Mouse (Mus musculus): ENCODE measurements around the gene Ccdc61. TPM values are rescaled to one million over a fixed set of nuclear protein-coding genes. Genes with fewer than 3 reads are reported as not detected.

Gene Ccdc61
- 23.0 and 28.3 TPM in 2 replicates for polyA plus RNA-seq (2014; fragmentation: Nextera tagmentation; extraction: Ambion mirVana)

DNA sequence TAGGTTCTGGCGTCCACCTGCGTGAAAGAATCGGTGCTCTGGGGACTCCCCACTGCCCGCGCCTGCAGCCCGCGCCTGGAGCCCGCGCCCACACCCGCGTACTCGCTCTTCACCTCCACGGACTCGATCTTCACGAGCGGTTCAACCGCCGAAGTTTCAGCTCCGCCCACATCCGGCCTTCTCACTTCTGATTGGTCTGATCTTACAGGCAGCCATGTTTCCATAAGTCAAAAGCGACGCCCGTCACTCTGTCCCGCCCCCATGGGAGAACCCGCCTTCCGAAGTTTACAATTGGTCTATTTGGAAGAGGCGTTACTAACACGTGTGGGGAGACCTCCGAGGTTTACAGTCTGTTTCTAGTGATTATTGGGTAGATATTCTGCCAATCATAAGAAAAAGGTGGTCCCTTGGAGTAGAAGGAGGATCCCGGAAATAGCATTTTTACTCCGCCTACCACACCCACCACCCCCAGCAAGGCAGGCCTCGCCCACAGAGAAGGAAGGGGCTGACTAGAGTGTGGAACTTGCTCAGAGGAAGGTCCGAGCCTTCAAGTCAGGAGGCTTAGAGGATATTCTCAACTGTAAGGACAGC lies at the start of gene Ccdc61:
TSS of gene Ccdc61 (minus strand) at position 175 of the 591 bp plus-strand sequence.
- Histone ChIP-seq H3K9me3 (ENCODE audit: control insufficient read depth, low read length) (no peaks in the 10 kb centered on the region), H3K27ac (ENCODE audit: low read depth, low read length) (no peak within 1 kb of the TSS), H3K4me3 (ENCODE audit: low read depth, low read length) (peak within 1 kb of the TSS; percentile 77), H3K4me2 (peak within 1 kb of the TSS; percentile 67), H3K27me3 (ENCODE audit: control insufficient read depth, insufficient read depth, low read length) (no peaks in the 10 kb centered on the region), H3K4me1 (ENCODE audit: control insufficient read depth, insufficient read depth, low read length) (peaks cover 16% of the 10 kb centered on the region), H3K9ac (ENCODE audit: low read length) (peak within 1 kb of the TSS; percentile 69), H3K36me3 (ENCODE audit: control insufficient read depth, insufficient read depth, low read length) (no peaks in the 10 kb centered on the region)
- WGBS = under 1% methylated on average over 33 of the region's 33 CpGs
- DNase-seq (ENCODE audit: low spot score, missing footprints) (peak; percentile 100), ATAC-seq (ENCODE audit: low FRiP score) (peak; percentile 99)

DNA sequence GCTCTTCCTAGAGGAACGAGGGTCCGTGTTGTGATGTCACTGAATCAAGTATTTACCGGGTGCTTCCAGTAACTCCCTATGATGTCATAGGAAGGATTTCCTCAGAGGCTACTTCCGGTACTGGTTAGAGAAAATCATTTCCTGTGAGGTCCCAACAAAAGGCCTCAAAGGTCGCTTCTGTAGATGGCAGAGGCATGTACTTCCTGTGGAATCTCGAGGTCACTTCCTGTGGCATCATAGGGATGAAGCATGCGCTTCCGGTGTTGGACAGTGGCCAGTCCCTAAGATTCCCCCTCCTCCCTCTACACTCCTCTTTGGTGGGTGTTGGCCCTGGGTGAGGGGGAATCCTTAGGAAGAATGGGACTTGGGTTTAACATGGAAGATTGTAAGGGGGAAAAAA lies 49.2 kb upstream of the Ccdc61 start:
- H3K36me3 ChIP-seq (ENCODE audit: control insufficient read depth, insufficient read depth, low read length) = no peaks in the 10 kb centered on the region
- H3K4me2 ChIP-seq = no peak overlapping the region
- DNase-seq (ENCODE audit: low spot score, missing footprints) (no peak), ATAC-seq (ENCODE audit: low FRiP score) (no peak)
- 76% methylated on average over 8 of the region's 8 CpGs for WGBS
- H3K27me3 ChIP-seq (ENCODE audit: control insufficient read depth, insufficient read depth, low read length) = peaks cover 9% of the 10 kb centered on the region
- no peak overlapping the region for H3K4me3 ChIP-seq (ENCODE audit: low read depth, low read length)
- no peaks in the 10 kb centered on the region for H3K9me3 ChIP-seq (ENCODE audit: control insufficient read depth, low read length)
- no peak overlapping the region; the same call in 1 of the 2 replicates for H3K27ac ChIP-seq (ENCODE audit: low read depth, low read length)
- no peak overlapping the region for H3K9ac ChIP-seq (ENCODE audit: low read length)
- peaks cover 51% of the 10 kb centered on the region for H3K4me1 ChIP-seq (ENCODE audit: control insufficient read depth, insufficient read depth, low read length)

DNA sequence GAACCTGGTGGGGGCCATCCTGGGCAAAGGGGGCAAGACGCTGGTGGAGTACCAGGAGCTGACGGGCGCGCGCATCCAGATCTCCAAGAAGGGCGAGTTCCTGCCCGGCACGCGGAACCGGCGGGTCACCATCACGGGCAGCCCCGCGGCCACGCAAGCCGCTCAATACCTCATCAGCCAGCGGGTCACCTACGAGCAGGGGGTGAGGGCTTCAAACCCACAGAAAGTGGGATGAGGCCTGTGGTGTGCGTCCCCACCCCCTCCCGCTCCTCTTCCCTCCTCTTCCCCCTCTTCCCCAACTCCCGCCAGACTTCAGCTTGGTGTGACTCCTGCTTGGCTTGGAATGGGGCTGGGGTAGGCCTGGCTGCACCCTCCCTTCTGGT lies 48.2 kb upstream of the Ccdc61 start:
- no peak overlapping the region for H3K27ac ChIP-seq (ENCODE audit: low read depth, low read length)
- H3K9me3 ChIP-seq (ENCODE audit: control insufficient read depth, low read length) = no peaks in the 10 kb centered on the region
- H3K4me3 ChIP-seq (ENCODE audit: low read depth, low read length) = peak overlapping the region; percentile 44
- ATAC-seq (ENCODE audit: low FRiP score) (peak; percentile 14; the same call in 1 of the 2 replicates), DNase-seq (ENCODE audit: low spot score, missing footprints) (no peak)
- H3K4me2 ChIP-seq = peak overlapping the region; percentile 85
- peaks cover 8% of the 10 kb centered on the region for H3K27me3 ChIP-seq (ENCODE audit: control insufficient read depth, insufficient read depth, low read length)
- H3K4me1 ChIP-seq (ENCODE audit: control insufficient read depth, insufficient read depth, low read length) = peaks cover 46% of the 10 kb centered on the region
- 3% methylated on average over 21 of the region's 21 CpGs for WGBS
- H3K9ac ChIP-seq (ENCODE audit: low read length) = peak overlapping the region; percentile 69
- no peaks in the 10 kb centered on the region; the same call in 1 of the 2 replicates for H3K36me3 ChIP-seq (ENCODE audit: control insufficient read depth, insufficient read depth, low read length)

DNA sequence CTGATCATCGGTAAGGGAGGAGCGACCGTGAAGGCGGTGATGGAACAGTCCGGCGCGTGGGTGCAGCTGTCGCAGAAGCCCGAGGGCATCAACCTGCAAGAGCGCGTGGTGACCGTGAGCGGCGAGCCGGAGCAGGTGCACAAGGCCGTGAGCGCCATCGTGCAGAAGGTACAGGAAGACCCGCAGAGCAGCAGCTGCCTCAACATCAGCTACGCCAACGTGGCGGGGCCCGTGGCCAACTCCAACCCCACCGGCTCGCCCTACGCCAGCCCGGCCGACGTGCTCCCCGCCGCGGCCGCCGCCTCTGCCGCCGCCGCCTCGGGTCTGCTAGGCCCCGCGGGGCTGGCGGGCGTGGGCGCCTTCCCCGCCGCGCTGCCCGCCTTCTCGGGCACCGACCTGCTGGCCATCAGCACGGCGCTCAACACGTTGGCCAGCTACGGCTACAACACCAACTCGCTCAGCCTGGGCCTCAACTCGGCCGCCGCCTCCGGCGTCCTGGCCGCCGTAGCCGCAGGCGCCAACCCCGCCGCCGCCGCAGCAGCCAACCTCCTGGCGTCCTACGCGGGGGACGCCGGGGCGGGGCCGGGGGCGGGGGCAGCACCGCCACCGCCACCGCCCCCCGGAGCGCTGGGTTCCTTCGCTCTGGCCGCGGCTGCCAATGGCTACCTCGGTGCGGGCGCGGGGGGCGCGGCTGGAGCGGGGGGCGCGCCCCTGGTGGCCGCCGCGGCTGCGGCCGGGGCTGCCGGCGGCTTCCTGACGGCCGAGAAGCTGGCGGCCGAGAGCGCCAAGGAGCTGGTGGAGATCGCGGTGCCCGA lies 47.6 kb upstream of the Ccdc61 start:
- Histone ChIP-seq H3K4me3 (ENCODE audit: low read depth, low read length) (peak overlapping the region; percentile 44), H3K27me3 (ENCODE audit: control insufficient read depth, insufficient read depth, low read length) (peaks cover 6% of the 10 kb centered on the region), H3K9me3 (ENCODE audit: control insufficient read depth, low read length) (no peaks in the 10 kb centered on the region), H3K36me3 (ENCODE audit: control insufficient read depth, insufficient read depth, low read length) (peaks cover under 1% of the 10 kb centered on the region; the same call in 1 of the 2 replicates), H3K27ac (ENCODE audit: low read depth, low read length) (peak overlapping the region; percentile 40; the same call in 1 of the 2 replicates), H3K4me2 (peak overlapping the region; percentile 85), H3K9ac (ENCODE audit: low read length) (peak overlapping the region; percentile 69), H3K4me1 (ENCODE audit: control insufficient read depth, insufficient read depth, low read length) (peaks cover 40% of the 10 kb centered on the region)
- ATAC-seq (ENCODE audit: low FRiP score) (peak; percentile 65), DNase-seq (ENCODE audit: low spot score, missing footprints) (peak; percentile 94)
- WGBS = under 1% methylated on average over 71 of the region's 107 CpGs

DNA sequence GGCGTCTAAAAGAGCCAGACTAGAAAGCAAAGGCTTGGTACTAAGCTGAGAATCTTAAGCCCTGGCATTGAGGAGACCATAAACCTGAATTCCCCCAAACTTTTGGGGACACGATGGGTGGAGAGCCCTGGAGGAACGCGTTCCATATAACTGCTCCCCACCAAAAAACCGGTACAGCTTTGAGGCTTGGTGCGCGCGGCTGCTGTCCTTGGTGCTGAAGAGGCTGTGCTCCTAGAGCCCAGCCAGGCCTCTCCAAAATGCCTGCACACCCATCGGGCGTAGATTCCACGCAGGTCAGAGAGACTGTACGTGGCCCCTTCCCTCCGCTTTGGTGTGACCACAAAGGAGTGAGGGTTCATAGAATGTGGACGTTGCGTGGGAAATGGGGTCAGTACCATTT lies 41.2 kb upstream of the Ccdc61 start:
- H3K9ac ChIP-seq (ENCODE audit: low read length) = peak overlapping the region; percentile 16; the same call in 1 of the 2 replicates
- peaks cover 43% of the 10 kb centered on the region for H3K4me1 ChIP-seq (ENCODE audit: control insufficient read depth, insufficient read depth, low read length)
- peak overlapping the region; percentile 36 for H3K4me2 ChIP-seq
- ATAC-seq (ENCODE audit: low FRiP score) (no peak), DNase-seq (ENCODE audit: low spot score, missing footprints) (peak; percentile 94)
- 0 out of 2 replicates have a peak, but pooled peaks cover 4% of the 10 kb centered on the region for H3K27me3 ChIP-seq (ENCODE audit: control insufficient read depth, insufficient read depth, low read length)
- peak overlapping the region; percentile 94 for H3K27ac ChIP-seq (ENCODE audit: low read depth, low read length)
- 21% methylated on average over 15 of the region's 15 CpGs for WGBS
- H3K4me3 ChIP-seq (ENCODE audit: low read depth, low read length) = no peak overlapping the region
- peaks cover 15% of the 10 kb centered on the region for H3K36me3 ChIP-seq (ENCODE audit: control insufficient read depth, insufficient read depth, low read length)
- no peaks in the 10 kb centered on the region for H3K9me3 ChIP-seq (ENCODE audit: control insufficient read depth, low read length)

DNA sequence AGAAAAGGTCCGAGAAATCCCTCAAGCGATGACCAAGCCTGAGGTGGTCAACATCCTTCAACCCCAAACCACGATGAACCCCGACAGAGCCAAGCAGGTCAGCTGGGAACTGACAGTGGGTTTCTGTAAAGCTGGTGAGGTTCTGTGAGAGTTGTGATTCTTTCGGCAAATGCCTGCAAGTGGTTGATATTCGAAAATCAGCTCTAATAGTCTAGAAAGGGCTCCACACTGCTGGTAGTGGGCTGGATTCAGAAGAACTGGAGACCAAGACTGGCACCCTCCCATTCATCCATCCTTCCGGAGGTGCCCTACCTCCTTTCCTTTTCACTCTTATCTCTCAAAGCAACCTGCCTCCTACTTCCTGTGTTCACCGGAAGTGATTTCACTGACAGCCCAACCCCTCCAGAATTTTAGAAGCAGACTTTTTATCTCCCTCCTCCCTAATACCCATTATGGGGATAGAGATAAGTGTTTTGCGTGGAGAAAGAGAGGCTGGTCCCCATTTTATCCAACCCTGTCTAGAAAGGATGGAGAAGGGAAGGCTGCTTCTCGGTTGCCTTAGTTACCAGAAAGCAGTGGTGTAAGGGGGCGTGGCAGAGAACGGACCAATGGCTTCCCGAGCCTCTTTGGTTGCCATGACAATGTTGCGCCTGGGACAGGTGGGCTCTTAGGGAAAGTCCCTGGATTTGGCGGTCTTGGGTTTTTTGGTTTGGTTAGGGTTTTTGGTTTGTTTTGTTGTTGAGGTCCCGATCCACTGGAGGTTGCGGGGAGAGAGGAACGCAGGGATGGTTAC lies 40.5 kb upstream of the Ccdc61 start:
- Histone ChIP-seq H3K27ac (ENCODE audit: low read depth, low read length) (peak overlapping the region; percentile 94), H3K9me3 (ENCODE audit: control insufficient read depth, low read length) (no peaks in the 10 kb centered on the region), H3K36me3 (ENCODE audit: control insufficient read depth, insufficient read depth, low read length) (peaks cover 18% of the 10 kb centered on the region), H3K9ac (ENCODE audit: low read length) (peak overlapping the region; percentile 32; the same call in 1 of the 2 replicates), H3K4me1 (ENCODE audit: control insufficient read depth, insufficient read depth, low read length) (peaks cover 43% of the 10 kb centered on the region), H3K4me2 (peak overlapping the region; percentile 36), H3K27me3 (ENCODE audit: control insufficient read depth, insufficient read depth, low read length) (0 out of 2 replicates have a peak, but pooled peaks cover 4% of the 10 kb centered on the region), H3K4me3 (ENCODE audit: low read depth, low read length) (peak overlapping the region; percentile 6; the same call in 1 of the 2 replicates)
- DNase-seq (ENCODE audit: low spot score, missing footprints) = peak; percentile 95
- WGBS = 15% methylated on average over 18 of the region's 18 CpGs
- ATAC-seq (ENCODE audit: low FRiP score) = peak; percentile 22

DNA sequence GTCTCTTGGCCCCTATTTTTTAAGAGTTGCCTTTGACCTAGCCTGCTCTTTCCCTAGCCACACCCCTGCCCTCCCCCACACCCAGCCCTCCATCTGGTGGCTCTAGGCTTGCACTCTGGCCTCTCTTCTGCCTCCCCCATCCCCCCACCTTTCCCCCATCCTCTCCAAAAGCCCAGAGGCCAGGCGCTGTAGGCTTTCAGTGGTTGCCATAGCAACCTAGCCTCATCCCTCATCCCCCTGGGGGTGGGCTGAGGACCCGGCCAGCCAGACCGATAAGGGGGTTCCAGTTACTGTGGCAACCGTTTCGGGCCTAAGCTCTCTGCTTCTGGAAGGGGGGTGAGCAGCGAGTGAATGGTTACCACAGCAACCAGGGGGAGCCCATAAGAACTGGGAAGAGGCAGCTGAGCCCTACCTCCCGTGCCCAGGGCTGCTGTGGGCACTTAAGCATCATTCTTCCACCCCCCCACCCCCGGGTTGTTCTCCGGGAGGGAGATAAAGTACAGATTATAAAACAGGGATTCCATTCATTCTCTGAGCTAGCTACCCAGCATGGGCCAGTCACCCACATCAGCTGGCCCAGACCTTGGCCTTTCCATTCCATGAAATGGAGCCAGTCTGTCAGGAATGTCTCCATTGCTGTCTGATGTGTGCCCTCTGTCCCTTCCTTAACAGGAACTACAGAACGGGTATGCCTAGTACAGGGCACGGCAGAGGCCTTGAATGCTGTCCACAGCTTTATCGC lies 39.7 kb upstream of the Ccdc61 start:
- H3K27ac ChIP-seq (ENCODE audit: low read depth, low read length) = peak overlapping the region; percentile 94
- peak overlapping the region; percentile 6 for H3K4me3 ChIP-seq (ENCODE audit: low read depth, low read length)
- H3K4me1 ChIP-seq (ENCODE audit: control insufficient read depth, insufficient read depth, low read length) = peaks cover 43% of the 10 kb centered on the region
- peaks cover 18% of the 10 kb centered on the region for H3K36me3 ChIP-seq (ENCODE audit: control insufficient read depth, insufficient read depth, low read length)
- peak; percentile 98 for DNase-seq (ENCODE audit: low spot score, missing footprints)
- peak overlapping the region; percentile 32; the same call in 1 of the 2 replicates for H3K9ac ChIP-seq (ENCODE audit: low read length)
- no peaks in the 10 kb centered on the region for H3K9me3 ChIP-seq (ENCODE audit: control insufficient read depth, low read length)
- 10% methylated on average over 12 of the region's 12 CpGs for WGBS
- peak overlapping the region; percentile 36 for H3K4me2 ChIP-seq
- ATAC-seq (ENCODE audit: low FRiP score) = peak; percentile 96
- no peaks in the 10 kb centered on the region for H3K27me3 ChIP-seq (ENCODE audit: control insufficient read depth, insufficient read depth, low read length)

DNA sequence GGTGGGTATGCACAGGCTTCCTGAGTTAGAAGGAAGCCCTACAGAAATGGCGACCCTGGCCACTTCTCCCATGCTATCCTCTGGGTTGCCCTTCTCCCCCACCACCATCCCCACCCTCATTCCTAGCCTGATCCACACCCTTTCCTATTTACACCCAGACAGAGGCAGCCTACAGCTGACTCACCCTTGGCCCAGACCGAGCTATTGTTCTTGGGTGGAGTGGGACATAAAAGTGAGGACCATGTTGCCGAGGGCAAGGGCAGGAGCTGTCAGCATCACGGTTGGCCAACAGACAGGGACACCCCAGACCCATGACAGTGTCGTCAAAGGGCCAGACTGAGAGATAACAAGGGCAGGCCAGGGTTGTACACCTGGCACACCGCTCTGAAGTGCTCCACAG lies 37.9 kb upstream of the Ccdc61 start:
- DNase-seq (ENCODE audit: low spot score, missing footprints) (no peak), ATAC-seq (ENCODE audit: low FRiP score) (no peak)
- Histone ChIP-seq H3K4me1 (ENCODE audit: control insufficient read depth, insufficient read depth, low read length) (peaks cover 49% of the 10 kb centered on the region), H3K9me3 (ENCODE audit: control insufficient read depth, low read length) (no peaks in the 10 kb centered on the region), H3K4me3 (ENCODE audit: low read depth, low read length) (no peak overlapping the region), H3K9ac (ENCODE audit: low read length) (peak overlapping the region; percentile 27; the same call in 1 of the 2 replicates), H3K27me3 (ENCODE audit: control insufficient read depth, insufficient read depth, low read length) (no peaks in the 10 kb centered on the region), H3K36me3 (ENCODE audit: control insufficient read depth, insufficient read depth, low read length) (peaks cover 18% of the 10 kb centered on the region), H3K27ac (ENCODE audit: low read depth, low read length) (peak overlapping the region; percentile 91), H3K4me2 (no peak overlapping the region)
- 71% methylated on average over 6 of the region's 6 CpGs for WGBS

Measured in midbrain, embryonic 11.5 days (tissue).